Mouse (Mus musculus): ENCODE measurements around the gene Ubqln1.
A peak's percentile ranks its signal among the peaks of the same experiment; 100 is the strongest.

Gene Ubqln1

GRCm38 (mm10) chr13:58215592-58216341 lies at the start of gene Ubqln1:
Gene Ubqln1, minus strand, starts transcription at chr13:58215653.
- DNase-seq: peak; percentile 88 to 93

DNA sequence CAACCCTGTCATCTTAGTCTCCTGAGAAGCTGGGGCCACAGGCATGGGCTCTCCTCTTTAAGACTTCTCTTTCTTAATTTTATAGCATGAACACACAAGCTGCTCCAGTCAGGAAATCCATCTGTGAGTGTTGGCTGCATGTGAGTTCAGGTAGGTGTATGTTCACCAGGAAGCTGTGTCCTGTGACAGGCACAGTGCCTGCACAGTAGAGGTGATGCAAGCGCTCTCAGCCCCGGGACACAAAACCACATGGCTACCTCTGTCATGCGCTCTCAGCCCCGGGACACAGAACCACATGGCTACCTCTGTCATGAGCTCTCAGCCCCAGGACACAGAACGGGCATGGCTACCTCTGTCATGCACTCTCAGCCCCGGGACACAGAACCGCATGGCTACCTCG lies 48.1 kb upstream of the Ubqln1 start:
- DNase-seq: no peak

DNA sequence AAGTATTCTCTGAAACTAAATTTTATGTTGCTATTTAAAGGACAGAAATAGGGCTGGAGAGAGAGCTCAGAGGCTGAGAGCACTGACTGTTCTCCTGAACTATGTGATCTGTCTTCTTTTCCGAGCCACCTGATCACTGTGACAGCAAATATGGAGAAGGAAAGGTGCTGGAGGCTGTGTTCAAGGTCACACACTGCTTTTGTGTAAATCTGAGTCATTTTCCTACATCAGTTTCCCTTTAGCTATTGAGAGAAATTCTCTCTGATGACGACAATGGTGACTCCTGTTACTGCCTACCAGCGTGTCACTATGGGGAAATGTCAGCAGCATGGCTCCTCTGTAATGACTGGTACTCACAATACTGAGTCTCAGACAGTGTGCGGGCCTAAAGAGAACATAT lies 46.2 kb upstream of the Ubqln1 start:
- DNase-seq: no peak

- DNase-seq: no peak
These were observed 37.8 kb upstream of the Ubqln1 start for GRCm38 (mm10) chr13:58253268-58253667.

GRCm38 (mm10) chr13:58248957-58249356 lies 33.5 kb upstream of the Ubqln1 start:
- no peak for DNase-seq

- no peak for DNase-seq
These were observed 21.1 kb upstream of the Ubqln1 start for GRCm38 (mm10) chr13:58236536-58236935.

- peak; percentile 68 to 76 for DNase-seq
These were observed 17.2 kb upstream of the Ubqln1 start for GRCm38 (mm10) chr13:58232611-58233010.

- DNase-seq: no peak
These were observed 16.6 kb upstream of the Ubqln1 start for GRCm38 (mm10) chr13:58232070-58232469.

GRCm38 (mm10) chr13:58228624-58229023 lies 13.2 kb upstream of the Ubqln1 start:
- no peak for DNase-seq

DNA sequence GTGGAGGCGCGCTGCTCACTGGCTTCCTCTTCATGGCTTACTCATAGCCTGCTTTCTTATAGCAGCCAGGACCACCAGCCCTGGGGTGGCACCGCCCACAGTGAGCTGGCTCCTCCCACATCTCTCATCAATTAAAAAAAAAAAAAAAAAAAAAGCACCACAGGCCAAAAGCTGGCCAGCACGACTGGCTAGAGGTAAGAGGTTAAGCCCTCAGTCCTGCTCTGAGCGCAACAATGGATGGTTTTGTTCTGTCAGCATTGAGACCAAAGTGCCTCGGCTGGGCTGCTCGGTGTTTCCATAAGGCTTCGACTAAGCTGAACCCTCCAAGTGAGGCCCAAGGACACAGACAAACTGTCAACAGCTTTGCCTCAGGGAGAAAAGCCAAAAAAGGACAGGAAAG lies 10.2 kb upstream of the Ubqln1 start:
- no peak for DNase-seq

- DNase-seq: peak; percentile 52 to 61
These were observed 4.8 kb upstream of the Ubqln1 start for GRCm38 (mm10) chr13:58220206-58220605.

- no peak for DNase-seq
These were observed 2.1 kb upstream of the Ubqln1 start for GRCm38 (mm10) chr13:58217536-58217935.

DNA sequence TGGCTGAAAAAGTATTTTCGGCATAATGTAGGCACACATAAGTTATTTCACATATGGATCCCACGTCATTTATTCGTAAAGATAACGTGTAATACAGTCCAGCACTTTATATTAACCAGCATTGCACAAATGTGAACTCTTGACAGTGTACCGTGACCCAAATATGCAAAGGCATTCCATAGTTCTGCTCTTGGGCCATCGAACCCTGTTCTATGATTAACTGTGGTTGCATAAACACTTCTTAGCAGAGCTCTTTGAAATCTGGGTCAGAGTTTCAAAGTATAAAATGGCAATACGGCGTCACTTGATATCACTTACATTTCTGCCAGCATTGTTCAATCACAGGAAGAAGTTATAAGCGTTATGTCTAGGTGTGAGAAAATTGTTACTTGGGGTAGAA lies 942 bp upstream of the Ubqln1 start:
- DNase-seq: no peak

DNA sequence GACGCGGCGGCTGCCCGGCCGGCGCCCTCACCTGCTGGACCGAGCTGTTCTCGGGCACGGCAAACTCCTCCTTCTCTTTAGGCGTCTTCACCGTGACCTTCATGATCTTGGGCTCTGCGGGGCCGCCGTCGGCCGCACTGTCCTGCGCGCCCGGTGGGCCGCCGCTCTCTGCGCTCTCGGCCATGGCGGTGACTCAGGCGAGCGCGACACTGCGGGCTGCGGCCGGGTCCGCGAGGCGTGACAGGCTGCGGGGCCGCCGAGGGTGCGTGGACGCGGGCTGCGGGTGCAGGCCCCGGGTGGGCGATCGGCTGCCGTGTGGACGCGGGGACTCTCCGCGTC lies 231 bp downstream of the Ubqln1 start:
- DNase-seq: no peak

DNA sequence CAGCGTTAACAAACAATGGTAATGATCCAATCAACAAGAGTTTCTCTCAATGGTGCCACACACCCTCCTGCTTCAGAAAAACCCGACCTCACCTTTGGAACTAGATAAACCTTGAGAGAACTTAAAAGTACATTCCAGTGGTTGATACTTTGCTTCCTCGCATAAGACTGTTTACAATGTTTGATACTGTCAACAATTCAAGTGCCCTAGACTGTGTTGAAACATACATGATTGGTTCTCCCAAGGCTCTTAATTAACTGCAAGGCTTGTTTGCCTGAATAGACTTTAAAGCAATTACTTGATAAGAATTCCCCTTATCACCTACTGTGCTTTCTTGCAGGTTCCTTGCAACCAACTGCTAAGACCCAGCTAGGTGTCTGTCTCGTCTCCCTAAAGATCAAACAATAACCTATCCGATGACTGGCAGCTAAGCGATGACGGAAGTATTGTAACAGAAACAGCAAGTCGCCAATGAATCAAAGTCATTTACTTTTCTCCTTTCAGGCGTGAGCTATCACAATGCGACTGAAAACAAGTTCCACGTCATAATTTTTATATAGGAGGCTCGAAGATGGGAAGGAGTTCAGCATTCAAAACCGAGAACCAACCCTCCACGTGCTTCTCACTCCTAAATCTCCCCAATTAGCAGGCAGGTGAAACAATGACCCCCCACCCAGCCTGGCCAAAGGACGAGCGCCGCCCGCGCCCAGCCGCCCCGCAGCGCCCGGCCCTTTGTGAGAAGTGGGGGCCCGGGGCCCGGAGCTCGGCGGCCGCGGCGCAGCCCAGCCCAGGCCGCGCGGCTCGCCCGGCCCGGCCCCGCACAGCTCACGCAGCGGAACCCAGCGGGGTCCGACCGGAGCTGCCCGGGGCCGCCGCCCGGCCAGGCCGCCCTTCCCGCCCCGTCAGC lies 854 bp downstream of the Ubqln1 start:
- peak in 1 of 2 experiments; percentile 42 for DNase-seq

- DNase-seq: no peak
These were observed 1.7 kb downstream of the Ubqln1 start for GRCm38 (mm10) chr13:58213801-58214200.

DNA sequence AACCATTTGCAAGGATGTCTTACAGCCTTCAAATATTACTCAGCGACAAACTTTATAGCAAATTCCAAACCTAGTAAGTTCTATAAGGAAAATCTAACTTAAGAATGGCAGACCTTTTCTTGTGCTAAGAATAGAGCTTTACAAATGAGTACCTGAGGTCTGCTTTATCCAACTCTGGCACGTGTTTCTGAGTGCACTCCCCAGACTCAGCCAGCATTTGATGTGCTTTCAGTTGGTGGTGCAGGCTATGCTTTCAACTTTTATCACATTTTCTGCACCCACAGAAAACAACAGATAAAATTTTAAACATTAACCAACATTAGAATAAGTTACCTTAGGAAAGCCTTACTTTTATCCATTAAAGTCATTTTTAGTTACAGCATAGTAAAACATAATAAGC lies 2.9 kb downstream of the Ubqln1 start:
- DNase-seq: no peak

DNA sequence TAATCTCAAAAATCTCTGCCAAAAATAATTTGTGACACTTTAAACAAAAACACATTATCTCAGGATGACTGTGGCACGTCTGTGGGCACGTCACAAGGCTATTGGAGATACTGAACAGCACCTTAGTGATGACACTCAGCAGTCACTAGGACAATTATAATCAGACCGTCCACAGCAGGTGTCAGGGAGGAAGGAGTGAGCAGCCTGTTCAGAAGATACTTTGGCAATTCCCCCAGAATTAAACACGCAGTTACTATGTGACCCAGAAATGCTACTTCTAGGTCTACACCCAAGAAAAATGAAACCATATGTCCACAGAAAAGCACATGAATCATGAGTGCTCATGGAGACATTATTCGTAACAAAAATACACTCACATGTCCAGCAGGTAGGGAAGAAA lies 5.0 kb downstream of the Ubqln1 start:
- no peak for DNase-seq

- no peak for DNase-seq
These were observed 9.4 kb downstream of the Ubqln1 start for GRCm38 (mm10) chr13:58206084-58206483.

DNA sequence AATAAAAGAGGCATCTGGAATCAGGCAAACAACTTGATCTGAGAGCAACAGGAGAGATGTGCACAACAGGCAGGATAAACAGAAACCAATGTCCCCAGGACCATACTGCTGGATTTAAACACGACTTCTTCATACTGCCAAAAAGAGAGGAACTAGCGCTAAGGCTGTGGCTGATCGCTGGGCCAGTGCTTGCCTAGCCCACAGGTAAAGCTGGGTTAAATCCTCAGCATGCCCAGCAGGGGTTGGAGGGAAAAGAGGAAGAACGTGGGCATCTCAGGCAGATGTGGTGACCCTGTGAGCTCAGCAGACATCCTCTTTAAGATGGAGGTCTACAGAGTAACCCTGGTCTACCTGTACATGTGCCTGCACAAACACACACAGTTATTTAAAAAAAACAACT lies 10.5 kb downstream of the Ubqln1 start:
- DNase-seq: no peak

- DNase-seq: no peak
These were observed 11.3 kb downstream of the Ubqln1 start for GRCm38 (mm10) chr13:58204202-58204601.

DNA sequence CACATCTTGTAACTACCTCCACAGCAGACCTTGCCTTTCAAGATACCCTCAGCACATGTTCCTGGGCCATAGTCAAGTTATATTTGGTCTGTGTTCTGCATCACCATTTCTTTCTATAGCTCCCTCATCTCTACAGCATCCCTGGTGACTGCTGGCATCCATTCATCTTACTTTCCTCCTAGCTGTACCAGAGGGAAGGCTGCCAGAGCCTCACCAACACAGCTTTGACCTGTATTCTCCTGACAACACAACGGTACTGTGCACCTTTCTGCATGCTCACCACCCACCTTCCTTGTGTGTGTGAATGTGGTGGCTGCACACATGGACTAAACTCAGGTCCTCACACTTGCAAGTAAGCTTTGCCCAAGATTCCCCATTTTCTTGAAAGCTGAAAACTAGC lies 12.6 kb downstream of the Ubqln1 start:
- no peak for DNase-seq

GRCm38 (mm10) chr13:58201908-58202307 lies 13.5 kb downstream of the Ubqln1 start:
- DNase-seq: no peak

- DNase-seq: no peak
These were observed 14.1 kb downstream of the Ubqln1 start for GRCm38 (mm10) chr13:58201343-58201742.

Data from kidney, postnatal 25 days (tissue).